Mouse (Mus musculus): Measurements from ENCODE around the gene Rabggtb. TPM values are rescaled to one million over a fixed set of nuclear protein-coding genes. Genes with fewer than 3 reads are reported as not detected.
A peak's percentile ranks its signal among the peaks of the same experiment; 100 is the strongest.

The Rabggtb gene
- polyA plus RNA-seq (2015; fragmentation: Nextera tagmentation; extraction: Ambion mirVana) = 43.3 and 45.5 TPM in 2 replicates

DNA sequence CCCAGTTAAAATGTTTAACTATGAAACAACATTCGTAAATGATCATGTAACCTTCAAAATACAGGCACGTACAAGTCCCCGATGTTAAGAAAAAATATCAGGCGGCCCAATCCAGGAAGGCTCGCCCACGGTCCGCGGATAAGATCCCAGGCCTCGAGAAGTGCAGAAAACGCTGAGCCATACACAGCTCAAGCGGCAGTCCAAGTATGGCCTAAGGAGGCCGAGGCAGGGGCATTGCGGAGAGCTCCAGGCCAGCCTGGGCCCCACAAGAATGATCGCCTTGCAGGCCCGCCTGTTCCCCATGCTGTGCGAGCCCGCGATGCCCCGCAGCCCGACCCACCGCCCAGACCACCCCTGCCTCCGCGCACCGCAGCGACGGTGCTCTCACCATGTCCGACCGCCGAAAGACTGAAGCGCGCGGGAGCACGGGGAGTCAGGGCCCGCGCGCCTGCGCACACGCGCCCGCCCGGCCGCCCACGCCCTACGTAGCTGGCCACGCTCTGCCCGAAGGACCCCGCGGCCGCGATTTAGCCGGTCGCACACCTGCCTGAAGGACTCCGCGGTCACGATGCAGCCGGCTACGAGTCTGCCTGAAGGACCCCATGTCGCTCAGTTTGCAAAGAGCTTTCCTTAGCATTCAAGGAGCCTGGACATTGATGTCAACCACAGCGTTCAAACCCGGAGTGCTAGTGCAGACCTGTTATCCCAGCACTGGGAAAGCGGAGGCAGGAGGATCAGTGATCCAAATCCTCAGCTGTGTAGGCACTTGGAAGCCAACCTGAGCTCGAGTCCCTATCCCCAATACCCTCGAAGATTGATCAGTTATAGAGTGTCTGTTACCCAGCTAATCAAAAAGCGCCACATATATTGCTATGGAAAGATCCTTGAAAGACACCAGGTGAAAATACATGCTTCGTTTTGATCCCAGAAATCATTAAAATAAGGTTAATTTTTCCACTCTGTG lies at the start of gene Rabggtb:
TSS of gene Rabggtb (minus strand) at position 464 of the 964 bp plus-strand sequence.
- DNase-seq (ENCODE audit: low spot score) = peak; percentile 95

DNA sequence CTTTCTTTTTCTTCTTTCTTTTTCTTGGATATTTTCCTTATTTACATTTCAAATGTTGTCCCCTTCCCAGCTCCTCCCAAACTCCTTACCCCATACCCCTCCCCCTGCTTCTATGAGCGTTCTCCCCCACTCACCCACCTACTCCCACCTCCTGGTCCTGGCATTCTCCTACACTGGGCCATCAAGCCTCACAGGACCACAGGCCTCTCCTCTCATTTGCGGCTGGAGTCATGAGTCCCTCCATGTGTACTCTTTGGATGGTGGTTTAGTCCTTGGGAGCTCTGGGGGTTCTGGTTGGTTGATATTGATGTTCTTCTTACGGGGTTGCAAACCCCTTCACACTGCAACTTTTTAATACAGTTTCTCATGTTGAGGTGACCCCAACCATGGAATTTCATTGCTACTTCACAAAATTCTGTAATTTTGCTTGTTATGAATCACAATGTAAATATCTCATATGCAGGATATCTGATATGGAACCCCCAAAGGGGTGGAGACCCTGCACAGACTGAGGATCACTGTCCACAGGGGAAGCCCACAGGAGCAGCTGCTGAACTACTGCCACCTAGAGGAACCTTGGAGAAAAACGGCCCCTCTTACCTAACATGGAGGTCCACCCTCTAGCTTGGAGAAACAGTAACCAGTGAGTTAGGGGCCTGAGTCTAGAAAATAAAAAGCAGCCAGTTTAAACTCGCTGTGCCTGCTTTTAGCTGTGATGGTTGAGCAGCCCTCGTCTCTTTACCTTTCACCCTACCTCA lies 49.0 kb upstream of the Rabggtb start:
- DNase-seq (ENCODE audit: low spot score) = peak; percentile 53

DNA sequence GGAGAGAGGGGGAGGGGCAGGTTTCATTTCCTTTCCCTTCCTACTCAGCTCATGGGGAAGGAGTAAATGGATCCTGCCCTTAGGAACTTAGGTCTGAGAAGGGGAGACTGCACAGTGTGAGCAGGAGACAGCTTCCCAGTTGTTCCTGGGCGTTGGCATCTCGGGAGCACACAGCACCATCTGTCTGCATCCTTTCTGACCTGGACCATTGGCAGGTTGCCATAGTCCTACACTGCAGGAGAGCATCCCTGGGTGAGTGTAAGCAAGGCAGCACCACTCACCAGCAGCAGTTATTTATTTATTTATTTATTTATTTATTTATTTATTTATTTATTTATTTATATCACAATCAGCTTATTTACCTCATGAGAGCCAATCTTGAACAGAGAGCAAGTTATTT lies 48.1 kb upstream of the Rabggtb start:
- DNase-seq (ENCODE audit: low spot score) = no peak

DNA sequence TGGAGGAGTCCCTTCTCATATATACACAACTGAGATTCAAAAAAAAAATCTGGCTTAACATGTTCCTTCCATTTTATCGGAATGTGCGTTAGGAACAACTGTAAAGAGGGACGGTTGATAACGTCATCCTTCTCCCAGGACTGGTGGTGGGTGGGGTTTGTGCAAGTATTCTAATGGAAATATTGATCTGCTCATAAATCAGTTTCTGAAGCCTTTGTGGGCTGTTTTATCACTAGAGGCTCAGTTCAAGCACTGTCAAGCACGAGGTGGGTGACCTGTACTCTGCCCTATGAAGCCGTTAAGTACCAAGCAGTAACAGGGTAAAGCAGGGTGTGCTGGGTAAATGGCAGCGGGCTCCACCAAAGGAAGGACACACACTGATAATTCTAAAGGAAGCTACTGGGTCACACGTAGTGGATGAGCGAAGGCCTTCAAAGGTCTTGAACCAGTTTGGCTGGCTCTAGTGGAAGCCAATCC lies 47.0 kb upstream of the Rabggtb start:
- no peak for DNase-seq (ENCODE audit: low spot score)

DNA sequence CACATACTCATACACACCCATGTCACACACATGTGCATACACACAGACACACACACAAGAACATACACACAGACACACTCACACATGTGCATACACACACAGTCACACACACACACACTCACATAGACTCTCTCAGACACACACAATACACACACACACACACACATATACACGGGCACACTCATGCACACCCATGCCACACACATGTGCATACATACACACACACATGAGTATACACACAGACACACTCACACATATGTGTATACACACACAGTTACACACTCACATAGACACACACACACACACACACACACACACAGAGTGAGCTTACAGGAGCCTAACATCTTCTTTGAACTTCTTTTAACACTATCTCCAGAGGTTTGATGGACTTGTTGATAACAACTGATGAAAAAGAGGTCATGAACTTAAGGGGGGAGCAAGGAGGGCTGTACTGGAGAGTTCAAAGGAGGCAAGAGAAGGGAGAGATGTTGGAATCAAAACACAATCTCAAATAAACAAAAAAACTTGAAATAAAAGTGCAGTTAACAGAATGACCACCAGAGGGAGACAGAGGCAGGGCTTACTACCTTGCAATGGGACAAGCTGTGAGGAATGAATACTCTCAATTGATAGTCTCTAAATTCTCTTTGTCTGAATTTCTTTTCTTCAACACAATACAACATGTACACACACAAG lies 46.4 kb upstream of the Rabggtb start:
- peak; percentile 55 for DNase-seq (ENCODE audit: low spot score)

DNA sequence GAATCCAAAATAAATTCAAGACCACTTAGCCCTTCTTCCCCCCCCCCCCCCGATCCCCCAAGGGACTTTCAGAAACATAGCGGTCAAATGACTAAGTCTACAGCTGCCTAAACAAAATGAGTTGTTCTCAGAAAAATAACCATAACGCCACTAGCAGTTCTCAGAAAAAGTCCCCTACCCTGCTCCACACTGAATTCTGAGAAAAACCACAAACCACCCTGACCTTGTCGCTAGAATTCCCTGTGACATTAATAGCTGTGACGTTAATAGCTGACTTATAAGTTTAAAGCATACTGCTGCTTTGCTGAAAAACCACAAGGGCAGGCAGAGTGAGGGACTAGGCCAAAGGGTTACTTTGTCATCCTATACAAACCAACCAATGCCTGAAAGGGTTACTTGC lies 45.1 kb upstream of the Rabggtb start:
- no peak for DNase-seq (ENCODE audit: low spot score)

DNA sequence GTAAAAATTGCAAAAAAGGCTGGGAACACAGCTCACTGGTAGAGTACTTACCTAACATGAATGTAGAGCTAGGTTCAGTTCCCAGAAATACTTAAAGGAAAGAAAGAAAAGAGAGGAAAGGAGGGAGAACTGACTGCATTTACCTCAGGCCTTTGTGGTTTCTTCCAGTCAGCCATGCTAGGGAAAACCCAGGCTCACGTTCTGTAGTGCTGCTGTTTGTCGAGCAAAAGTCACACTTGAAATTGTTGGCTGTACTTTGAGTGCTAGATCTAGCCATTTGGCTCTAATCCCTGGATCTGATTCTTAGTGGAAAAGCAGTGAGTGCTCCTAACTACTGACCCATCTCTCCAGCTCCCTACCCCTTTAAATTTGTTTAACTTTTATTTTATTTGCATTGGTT lies 35.4 kb upstream of the Rabggtb start:
- DNase-seq (ENCODE audit: low spot score) = no peak

DNA sequence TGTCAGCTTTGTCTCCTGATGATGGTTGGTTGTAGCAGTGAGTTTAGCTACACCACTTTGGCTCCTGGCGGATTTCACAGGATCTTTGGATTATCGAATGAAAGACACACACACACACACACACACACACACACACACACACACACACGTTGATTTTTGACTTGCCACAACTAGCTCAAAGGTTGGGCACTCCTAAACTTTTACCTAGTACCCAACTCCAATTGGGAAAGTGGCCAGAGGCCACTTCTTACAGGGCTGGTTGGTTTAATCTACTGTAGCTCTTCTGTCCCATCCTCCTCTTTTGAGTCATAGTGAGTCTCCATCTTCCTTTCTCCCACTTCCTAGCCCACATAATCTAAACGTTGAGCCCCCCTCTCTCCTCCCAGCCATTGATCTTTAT lies 34.5 kb upstream of the Rabggtb start:
- DNase-seq (ENCODE audit: low spot score) = no peak

DNA sequence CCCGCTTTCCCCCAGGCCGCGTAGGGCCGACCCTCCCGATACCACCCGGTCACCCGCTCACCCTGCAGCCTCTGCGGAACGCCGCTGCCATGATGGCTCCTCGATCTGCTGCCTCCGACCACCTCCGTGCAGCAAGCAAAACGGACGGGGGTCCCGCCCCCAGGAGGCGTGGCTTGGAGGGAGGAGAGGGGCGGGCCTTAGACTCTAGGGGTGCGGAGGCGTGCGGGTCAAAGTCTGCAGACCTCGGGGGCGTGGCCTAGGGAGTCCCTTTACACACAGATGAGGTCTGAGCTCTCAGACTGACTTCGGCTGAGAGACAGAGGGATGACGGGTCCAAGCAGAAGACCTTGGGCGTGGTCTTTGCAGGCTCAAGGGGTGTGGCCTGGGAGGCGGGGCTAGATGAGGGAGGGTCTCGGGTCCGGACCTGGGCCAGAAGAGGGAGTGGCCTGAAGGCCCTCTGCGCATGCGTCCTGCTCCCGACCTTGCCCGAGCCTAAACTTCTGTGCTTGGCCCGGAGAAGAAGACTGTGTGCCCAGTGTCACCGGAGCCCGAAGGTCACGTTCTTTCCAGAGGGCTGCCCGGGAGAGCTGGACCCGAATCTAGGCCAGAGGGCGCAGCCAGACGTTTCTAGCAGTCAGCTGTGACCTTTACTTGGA lies 31.7 kb upstream of the Rabggtb start, which contains the start of gene Acadm:
TSS of gene Acadm (minus strand) at position 298 of the 656 bp plus-strand sequence.
- peak; percentile 97 for DNase-seq (ENCODE audit: low spot score)

DNA sequence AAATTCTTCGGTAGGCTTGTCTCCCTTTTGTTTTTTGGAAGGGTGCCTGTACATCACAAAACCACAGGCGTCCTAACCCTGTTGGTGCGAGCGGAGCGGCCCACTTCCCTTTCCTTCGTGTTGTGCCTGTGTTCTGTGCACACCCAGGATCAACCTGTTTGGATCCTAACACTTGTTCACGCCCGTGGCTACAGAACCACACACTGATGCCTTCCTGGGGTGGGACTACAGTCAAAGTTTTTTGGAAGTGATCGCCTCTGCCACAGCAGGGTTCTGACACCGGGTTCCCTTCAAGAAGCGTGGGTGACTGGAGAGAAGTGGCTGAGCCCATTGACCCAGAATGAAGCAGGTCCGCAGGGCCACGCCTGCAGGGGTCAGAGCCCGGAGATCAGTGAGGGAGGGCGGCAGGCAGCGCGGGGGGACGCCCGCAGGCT lies 31.1 kb upstream of the Rabggtb start:
- no peak for DNase-seq (ENCODE audit: low spot score)

DNA sequence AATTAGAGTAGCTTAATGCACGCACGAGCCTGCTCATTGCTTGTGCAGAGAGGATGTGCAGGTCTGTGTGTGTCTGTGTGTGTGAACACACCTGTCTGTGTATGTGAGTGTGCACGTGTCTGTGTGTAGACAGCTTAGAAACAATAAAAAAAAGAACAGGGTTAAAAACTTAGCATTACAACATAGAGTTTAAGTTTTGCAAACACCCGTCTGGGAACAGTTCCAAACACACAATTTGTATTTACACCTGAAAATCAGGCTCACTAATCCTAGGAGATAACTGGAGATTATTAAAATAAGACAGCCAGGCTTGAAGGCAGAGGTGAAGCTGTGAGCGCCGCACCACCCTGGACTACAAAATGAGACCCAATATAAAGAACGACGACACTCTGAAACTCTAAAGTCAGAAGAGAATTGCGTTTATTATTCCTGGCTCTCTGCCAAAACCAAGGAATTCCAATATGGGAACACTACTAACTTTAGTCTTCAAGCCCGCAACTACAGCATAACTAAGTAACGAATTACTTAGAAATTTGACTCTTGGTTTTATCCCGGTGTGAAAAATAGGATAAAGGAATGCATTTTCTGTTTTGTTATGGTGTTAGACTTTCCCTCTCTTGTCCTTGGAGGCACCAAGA lies 30.3 kb upstream of the Rabggtb start:
- no peak for DNase-seq (ENCODE audit: low spot score)

DNA sequence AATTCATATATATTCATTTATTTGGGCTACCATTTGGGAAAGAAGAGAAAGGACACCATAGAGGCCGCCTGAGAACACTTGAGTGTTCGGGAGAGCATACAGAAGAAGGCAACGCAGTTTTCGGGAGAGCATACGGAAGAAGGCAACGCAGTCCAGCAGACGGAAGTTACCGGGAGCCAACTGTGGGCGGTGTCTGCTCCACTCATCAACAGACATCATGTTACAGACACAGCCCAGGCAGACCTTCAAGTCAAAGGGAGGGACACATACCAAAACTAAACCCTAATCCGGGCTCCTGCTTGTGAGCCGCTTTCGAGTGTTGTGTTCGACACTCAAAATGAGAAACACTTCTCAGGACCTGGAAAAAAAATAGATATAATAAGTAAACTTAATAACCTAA lies 28.8 kb upstream of the Rabggtb start:
- DNase-seq (ENCODE audit: low spot score) = no peak

DNA sequence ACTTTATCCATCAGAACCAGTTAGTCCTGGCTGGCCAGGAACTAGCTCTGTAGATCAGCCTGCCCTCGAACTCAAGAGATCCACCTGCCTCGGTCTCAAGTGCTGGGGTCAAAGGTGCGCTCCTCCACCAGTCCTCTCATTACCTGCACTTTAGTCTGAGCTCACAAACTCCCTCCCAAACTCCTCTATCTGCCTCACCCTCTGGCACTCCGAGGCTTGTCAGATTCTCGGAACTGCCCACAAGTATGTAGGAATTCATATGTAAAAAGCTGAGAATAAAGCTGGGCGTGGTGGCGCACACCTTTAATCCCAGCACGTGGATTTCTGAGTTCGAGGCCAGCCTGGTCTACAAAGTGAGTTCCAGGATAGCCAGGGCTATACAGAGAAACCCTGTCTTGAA lies 27.7 kb upstream of the Rabggtb start:
- no peak for DNase-seq (ENCODE audit: low spot score)

DNA sequence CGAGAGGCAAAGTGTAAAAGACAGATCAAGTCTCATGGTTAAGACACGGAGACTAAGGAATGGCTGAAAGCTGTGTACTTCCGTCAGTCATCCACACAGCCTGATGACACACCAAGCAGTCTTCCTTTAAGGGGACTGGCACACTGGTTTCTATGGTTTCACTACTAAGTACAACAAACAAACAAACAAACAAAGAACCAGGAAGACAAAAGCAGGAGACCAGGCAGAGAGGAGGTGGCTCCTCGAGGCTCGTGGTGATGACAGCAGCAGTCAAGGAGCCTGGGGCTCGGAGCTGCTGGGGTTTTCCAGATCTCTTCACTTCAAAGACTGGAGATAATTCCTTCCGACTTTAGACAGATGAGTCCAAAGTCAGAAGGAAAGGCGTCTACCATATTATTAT lies 27.2 kb upstream of the Rabggtb start:
- no peak for DNase-seq (ENCODE audit: low spot score)

DNA sequence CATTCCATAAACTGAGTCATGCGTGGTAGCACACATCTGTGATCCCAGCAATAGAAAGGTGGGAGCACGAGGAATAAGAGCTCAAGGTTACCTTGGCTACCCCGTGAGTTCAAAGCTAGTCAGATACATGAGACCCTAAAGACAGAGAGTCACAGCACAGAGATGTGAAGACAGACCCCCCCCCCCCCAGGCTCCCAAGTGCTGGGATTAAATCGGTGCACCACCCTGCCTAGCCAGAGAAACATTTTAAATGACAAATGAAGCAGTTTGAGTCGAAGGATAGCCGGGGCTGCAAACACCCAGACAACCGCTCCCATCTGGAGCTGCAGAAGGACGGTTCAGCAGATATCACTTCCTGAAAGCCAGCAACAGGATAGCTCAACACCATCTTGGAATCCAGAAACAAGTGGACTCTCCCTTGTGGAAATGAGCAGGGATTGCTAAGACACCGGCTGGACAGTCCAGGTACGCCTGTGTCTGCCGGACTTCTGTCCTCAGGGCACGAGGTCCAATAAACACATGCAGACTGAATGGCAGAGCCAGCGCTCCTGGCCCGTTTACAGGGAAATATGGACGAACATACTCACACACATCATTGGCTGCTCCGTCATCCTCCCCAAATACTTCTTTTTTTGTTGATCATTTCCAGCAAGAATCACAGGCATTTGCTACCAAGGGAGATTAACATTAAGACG lies 24.5 kb upstream of the Rabggtb start:
- DNase-seq (ENCODE audit: low spot score) = no peak

DNA sequence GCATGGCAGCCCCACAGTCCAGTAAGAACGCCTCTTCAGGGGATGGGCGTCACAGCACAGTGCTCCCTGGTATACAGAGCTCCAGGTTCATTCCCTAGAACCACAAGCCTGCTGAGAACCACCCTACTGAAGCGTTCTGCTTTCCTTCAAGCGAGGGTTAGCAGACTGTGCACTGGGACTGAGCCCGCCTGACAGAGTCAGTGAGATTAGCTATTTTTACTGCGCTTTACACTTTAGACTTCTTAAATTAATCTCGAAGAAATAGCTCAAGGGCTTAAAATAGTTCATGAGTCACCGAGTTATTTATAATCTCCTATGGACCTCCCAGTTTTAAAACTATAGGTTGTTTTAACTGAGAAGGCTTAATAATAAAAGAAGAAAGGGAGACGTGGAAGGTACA lies 23.1 kb upstream of the Rabggtb start:
- no peak for DNase-seq (ENCODE audit: low spot score)

DNA sequence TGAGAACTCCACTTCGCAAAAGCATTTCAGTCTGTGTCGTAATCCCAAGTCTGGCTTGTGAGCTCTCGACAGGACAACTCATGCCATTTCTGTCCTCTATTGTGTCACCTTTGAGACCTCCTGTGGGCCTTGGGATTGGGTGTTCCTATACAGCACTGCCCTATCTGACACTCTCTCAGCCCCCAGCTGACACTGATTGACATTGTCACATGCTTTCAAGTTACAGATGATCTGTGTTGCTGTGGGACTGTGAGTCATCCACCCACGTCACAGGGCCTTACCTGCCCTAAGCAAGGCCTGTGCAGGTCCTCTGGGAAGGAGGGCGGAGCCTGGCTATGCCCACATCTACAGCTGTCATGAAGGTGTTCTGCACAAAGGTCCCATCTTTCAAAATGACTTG lies 19.7 kb upstream of the Rabggtb start:
- no peak for DNase-seq (ENCODE audit: low spot score)

DNA sequence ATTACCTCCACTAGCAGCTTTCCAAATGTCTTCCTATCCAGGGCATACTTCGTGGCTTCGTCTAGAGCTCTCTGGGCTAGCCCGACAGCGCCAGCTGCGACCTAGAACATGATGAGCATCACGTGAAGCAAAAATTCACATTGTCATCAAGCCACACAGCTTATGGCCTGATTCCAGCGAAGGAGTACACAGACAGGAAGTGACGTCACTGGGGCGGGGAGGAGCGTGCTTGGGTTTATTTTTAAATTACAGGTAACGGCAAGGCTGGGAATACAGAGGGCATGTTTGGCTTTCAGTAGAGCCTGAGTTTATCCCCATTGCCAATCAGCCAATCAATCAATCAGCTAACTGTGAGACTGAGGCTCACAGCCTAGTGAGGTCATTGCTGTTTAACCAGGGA lies 16.7 kb upstream of the Rabggtb start:
- peak; percentile 44 for DNase-seq (ENCODE audit: low spot score)

DNA sequence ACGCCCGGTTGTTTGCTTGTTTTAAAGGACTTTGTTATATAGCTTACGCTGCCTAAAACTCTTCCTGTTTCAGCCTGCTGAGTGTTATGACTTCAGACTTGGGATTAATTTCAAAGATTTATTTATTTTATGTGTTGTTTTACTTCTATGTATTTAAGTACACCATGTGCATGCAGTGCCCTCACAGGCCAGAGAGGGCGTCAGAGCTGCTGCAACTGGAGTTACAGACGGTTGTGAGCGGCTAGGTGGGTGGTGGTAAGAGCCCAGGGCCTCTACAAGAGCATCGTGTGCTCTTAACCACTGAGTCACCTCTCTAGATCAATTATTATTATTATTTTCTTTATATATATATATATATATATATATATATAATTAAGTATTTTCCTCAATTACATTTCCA lies 13.5 kb upstream of the Rabggtb start:
- DNase-seq (ENCODE audit: low spot score) = no peak
